Mouse (Mus musculus) kidney, embryonic 15.5 days (tissue): ENCODE measurements around the gene Ccdc148. TPM values are rescaled to one million over a fixed set of nuclear protein-coding genes. Genes with fewer than 3 reads are reported as not detected.

ENCODE experiments used
- ATAC-seq: fragments of 200-750 bp; cut with Nextera tagmentation; replicated peaks from 2 replicates; pipeline ENCODE4 v1.8.0; 2017; ENCODE audit warnings: moderate TSS enrichment; ENCODE audit not compliant: low FRiP score
- H3K27ac ChIP-seq: fragments of 300-500 bp; sonication (generic); 2 replicates; pipeline ENCODE4 v1.5.1; 2015; ENCODE audit warnings: mild to moderate bottlenecking, inconsistent platforms
- H3K27me3 ChIP-seq: fragments of 300-500 bp; sonication (generic); 2 replicates; pipeline ENCODE4 v1.6.1; 2015; ENCODE audit warnings: inconsistent platforms
- H3K36me3 ChIP-seq: fragments of 300-500 bp; sonication (generic); 2 replicates; pipeline ENCODE4 v1.6.1; 2015; ENCODE audit warnings: inconsistent platforms
- H3K4me1 ChIP-seq: fragments of 300-500 bp; sonication (generic); 2 replicates; pipeline ENCODE4 v1.6.1; 2015; ENCODE audit warnings: inconsistent platforms
- H3K4me2 ChIP-seq: fragments of 300-500 bp; sonication (generic); 2 replicates; pipeline ENCODE4 v1.6.1; 2015; ENCODE audit warnings: moderate library complexity, mild to moderate bottlenecking, inconsistent platforms
- H3K4me3 ChIP-seq: fragments of 300-500 bp; sonication (generic); replicated peaks from 2 replicates; pipeline ENCODE4 v1.5.1; 2015; ENCODE audit warnings: mild to moderate bottlenecking, inconsistent platforms
- H3K9ac ChIP-seq: fragments of 300-500 bp; sonication (generic); 2 replicates; pipeline ENCODE4 v1.6.1; 2015; ENCODE audit warnings: mild to moderate bottlenecking, inconsistent platforms
- H3K9me3 ChIP-seq: fragments of 300-500 bp; sonication (generic); replicated peaks from 2 replicates; pipeline ENCODE4 v1.6.1; 2016; ENCODE audit warnings: inconsistent platforms
- WGBS: fragments of 180-500 bp; shearing (Covaris S2); methylation state at CpG from one replicate; pipeline ENCODE4 v1.1.7; 2015; ENCODE audit warnings: mixed read lengths; 5-methylcytosine and 5-hydroxymethylcytosine counted together
- polyA plus RNA-seq: library from polyadenylated mRNA; unstranded; fragments of >200 nt; fragmentation: Nextera tagmentation; extraction: Ambion mirVana; gene quantifications from 2 replicates; pipeline ENCODE4 v1.2.1, GENCODE M21; 2015

The Ccdc148 gene
- polyA plus RNA-seq, 1 experiment from 2014 or later, result 1.5 TPM

GRCm38 (mm10) chr2:59191466-59191865, 31.0 kb upstream of the Ccdc148 start:
- WGBS, result 82% methylated on average over 8 of the region's 8 CpGs

DNA sequence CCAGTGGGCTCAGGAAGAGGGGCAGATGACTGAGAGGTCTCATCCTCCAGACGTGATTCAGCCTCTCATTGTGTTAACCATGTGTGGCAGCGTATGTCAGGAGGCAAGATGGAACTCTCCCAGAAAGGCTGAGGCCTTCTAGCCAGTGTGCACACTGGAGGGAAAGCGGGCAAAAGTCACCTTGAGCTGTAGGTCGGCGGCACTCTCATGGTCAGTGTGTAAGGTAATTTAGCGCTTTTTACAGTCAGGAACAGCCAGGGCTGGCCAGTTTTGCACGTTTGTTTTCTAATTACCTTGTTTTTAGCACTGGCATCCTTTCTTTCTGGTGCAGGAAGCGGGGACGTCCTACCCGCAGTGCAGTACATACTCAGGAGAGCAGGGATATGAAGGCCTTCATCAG, 29.7 kb upstream of the Ccdc148 start:
- Histone ChIP-seq H3K9me3 (no peaks in the 10 kb centered on the region), H3K27me3 (no peaks in the 10 kb centered on the region), H3K4me3 (no peak overlapping the region), H3K9ac (no peak overlapping the region), H3K4me2 (no peak overlapping the region), H3K4me1 (peaks cover 11% of the 10 kb centered on the region), H3K36me3 (peaks cover 15% of the 10 kb centered on the region), H3K27ac (peak overlapping the region; percentile 39; the same call in 1 of the 2 replicates)
- WGBS, result 80% methylated on average over 10 of the region's 10 CpGs
- ATAC-seq, result no peak

More at GRCm38 (mm10) chr2:59191466-59191865, 31.0 kb upstream of the Ccdc148 start:
- Histone ChIP-seq H3K36me3 (peaks cover 15% of the 10 kb centered on the region), H3K9ac (no peak overlapping the region), H3K9me3 (no peaks in the 10 kb centered on the region), H3K4me3 (no peak overlapping the region), H3K27ac (no peak overlapping the region), H3K4me2 (no peak overlapping the region), H3K27me3 (no peaks in the 10 kb centered on the region), H3K4me1 (peaks cover 11% of the 10 kb centered on the region)
- no peak for ATAC-seq

DNA sequence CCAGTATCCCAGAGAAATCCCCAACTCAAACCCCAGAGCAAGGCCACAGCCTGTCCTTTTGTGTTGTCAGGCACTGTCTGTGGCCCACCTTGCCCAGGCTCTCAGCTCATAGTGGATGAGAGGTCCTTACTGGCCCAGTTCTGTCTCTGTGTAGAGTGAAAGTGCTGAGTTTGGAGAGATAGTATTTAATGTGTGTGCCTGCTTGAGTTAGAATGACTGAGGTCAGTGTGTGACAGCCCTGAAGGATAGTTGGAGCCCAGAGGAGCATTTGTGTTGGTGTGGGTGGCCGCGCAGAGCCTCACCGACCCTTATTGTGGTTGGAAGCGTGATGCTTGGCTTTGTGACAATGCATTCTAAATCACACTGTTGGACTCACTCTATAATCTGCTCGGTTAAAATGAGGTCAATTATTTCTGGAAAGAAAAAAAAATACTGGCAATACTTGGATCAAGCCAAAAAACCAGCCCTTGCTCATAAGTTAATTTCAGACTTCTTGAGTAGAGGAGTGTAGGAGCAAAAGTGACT, 29.2 kb upstream of the Ccdc148 start:
- Histone ChIP-seq H3K27me3 (no peaks in the 10 kb centered on the region), H3K27ac (peak overlapping the region; percentile 39), H3K9ac (no peak overlapping the region), H3K4me2 (no peak overlapping the region), H3K9me3 (no peaks in the 10 kb centered on the region), H3K4me3 (no peak overlapping the region), H3K36me3 (peaks cover 15% of the 10 kb centered on the region), H3K4me1 (peaks cover 11% of the 10 kb centered on the region)
- ATAC-seq, result no peak
- 46% methylated on average over 5 of the region's 5 CpGs for WGBS

DNA sequence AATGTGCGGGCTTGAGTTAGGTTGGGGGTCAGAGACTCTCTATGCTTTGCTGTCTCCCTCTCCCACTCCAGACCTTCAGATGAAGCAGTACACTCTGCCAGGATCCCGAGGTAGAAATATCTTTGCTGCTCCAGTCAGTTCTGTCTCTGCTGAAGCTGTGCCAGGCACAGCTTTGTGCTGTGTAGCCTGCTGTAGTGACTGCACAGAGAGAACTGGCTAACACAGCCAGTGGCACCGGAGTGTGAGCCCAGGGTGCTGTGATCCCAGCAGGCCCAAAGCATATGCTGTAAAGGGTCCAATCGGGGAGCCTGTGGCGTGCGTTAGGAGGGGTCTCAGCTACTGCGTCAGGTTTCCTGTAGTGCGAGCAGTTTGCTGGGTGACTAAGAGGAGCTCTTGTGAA, 27.8 kb upstream of the Ccdc148 start:
- Histone ChIP-seq H3K27ac (no peak overlapping the region), H3K4me3 (no peak overlapping the region), H3K9ac (no peak overlapping the region), H3K9me3 (no peaks in the 10 kb centered on the region), H3K36me3 (peaks cover 15% of the 10 kb centered on the region), H3K4me2 (no peak overlapping the region), H3K4me1 (peaks cover 11% of the 10 kb centered on the region), H3K27me3 (no peaks in the 10 kb centered on the region)
- ATAC-seq, result no peak
- 92% methylated on average over 8 of the region's 8 CpGs for WGBS

- no peak overlapping the region for H3K4me2 ChIP-seq
- H3K4me1 ChIP-seq, result peaks cover 11% of the 10 kb centered on the region
- no peak overlapping the region for H3K27ac ChIP-seq
- no peak for ATAC-seq
- no peak overlapping the region for H3K9ac ChIP-seq
- H3K9me3 ChIP-seq, result no peaks in the 10 kb centered on the region
- H3K36me3 ChIP-seq, result peaks cover 15% of the 10 kb centered on the region
- WGBS, result 95% methylated on average over 6 of the region's 6 CpGs
- no peak overlapping the region for H3K4me3 ChIP-seq
- H3K27me3 ChIP-seq, result no peaks in the 10 kb centered on the region
Measured at GRCm38 (mm10) chr2:59186966-59187365, 26.5 kb upstream of the Ccdc148 start.

DNA sequence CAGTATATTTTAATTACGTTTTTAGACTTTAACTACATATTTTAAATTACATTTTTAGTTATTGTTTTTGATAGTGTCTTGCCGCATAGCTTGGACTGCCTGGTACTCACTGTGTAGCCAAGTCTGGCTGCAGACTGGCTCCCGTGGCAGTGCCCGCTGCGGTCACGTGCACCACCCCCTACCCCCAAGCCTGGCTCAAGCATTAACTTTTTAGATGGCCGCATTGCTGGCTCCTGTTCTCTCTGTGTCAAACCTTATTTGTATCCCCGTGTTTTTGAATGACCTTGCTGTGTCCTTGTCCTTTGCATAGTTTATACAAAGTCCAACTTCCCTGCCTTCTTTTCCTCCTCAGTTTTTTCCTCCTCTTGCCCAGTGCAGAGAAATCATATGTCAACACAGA, 25.6 kb upstream of the Ccdc148 start:
- Histone ChIP-seq H3K27me3 (no peaks in the 10 kb centered on the region), H3K4me2 (no peak overlapping the region), H3K4me1 (peaks cover 11% of the 10 kb centered on the region), H3K9ac (no peak overlapping the region), H3K9me3 (no peaks in the 10 kb centered on the region), H3K27ac (no peak overlapping the region), H3K4me3 (no peak overlapping the region), H3K36me3 (peaks cover 15% of the 10 kb centered on the region)
- ATAC-seq, result no peak
- WGBS, result 89% methylated on average over 8 of the region's 8 CpGs

- Histone ChIP-seq H3K9me3 (no peaks in the 10 kb centered on the region), H3K9ac (no peak overlapping the region), H3K36me3 (peaks cover 15% of the 10 kb centered on the region), H3K4me1 (peaks cover 10% of the 10 kb centered on the region), H3K27me3 (no peaks in the 10 kb centered on the region), H3K4me2 (no peak overlapping the region), H3K4me3 (no peak overlapping the region), H3K27ac (no peak overlapping the region)
- ATAC-seq, result 0 out of 2 replicates have a peak, but pooled peaks have one; percentile 36
- WGBS, result 74% methylated on average over 11 of the region's 11 CpGs
Measured at GRCm38 (mm10) chr2:59184107-59185064, 23.9 kb upstream of the Ccdc148 start.

- H3K4me1 ChIP-seq, result peaks cover 16% of the 10 kb centered on the region
- WGBS, result 72% methylated on average over 4 of the region's 4 CpGs
- H3K27ac ChIP-seq, result no peak overlapping the region
- no peaks in the 10 kb centered on the region for H3K27me3 ChIP-seq
- peaks cover 15% of the 10 kb centered on the region for H3K36me3 ChIP-seq
- no peak overlapping the region for H3K9ac ChIP-seq
- ATAC-seq, result no peak
- H3K4me3 ChIP-seq, result no peak overlapping the region
- H3K9me3 ChIP-seq, result no peaks in the 10 kb centered on the region
- no peak overlapping the region for H3K4me2 ChIP-seq
Measured at GRCm38 (mm10) chr2:59183541-59183940, 23.1 kb upstream of the Ccdc148 start.

DNA sequence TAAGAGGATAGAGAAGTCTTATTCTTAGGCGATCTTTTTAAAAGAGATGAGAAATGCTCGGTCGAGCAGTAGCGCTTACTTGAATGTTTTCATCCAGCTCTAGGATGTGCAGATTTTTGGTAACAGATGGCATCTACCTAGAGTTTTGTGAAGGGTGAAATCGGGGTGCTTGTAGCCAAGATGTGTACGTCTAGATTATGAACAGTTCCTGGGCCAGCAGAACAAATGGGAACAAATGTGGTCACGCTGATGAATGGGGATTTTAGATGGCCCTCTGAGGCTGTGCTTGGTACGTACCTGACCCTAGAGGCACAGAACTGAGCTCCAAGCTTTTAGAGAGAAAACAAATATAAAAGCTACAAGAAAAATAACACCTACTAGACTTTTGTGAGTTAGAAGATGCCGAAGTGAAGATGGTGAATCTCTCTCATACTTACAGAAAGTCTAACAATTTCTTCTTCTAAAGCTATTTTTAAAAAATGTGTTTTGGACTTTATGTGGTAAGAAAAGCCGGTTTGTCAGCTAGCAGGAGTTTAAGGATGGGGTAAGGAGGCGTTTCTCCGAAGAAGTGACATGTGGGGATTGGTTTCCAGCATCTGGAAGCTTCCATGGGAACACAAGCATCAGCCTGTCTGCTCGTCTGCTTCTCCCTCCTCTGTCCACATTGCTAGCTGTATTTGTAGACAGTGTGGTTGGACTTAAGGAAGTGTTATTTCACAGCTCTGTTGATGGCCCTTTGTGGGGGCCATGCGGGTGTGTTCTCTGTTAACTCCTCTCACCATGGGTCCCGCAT, 21.0 kb upstream of the Ccdc148 start:
- WGBS, result 84% methylated on average over 15 of the region's 15 CpGs
- Histone ChIP-seq H3K4me2 (no peak overlapping the region), H3K27ac (no peak overlapping the region), H3K27me3 (no peaks in the 10 kb centered on the region), H3K36me3 (no peaks in the 10 kb centered on the region), H3K4me1 (peaks cover 28% of the 10 kb centered on the region), H3K9me3 (no peaks in the 10 kb centered on the region), H3K4me3 (no peak overlapping the region), H3K9ac (no peak overlapping the region)
- no peak for ATAC-seq

GRCm38 (mm10) chr2:59179487-59179886, 19.0 kb upstream of the Ccdc148 start:
- 57% methylated on average over 5 of the region's 5 CpGs for WGBS
- no peak overlapping the region for H3K4me3 ChIP-seq
- peak overlapping the region; percentile 23; the same call in 1 of the 2 replicates for H3K27ac ChIP-seq
- no peaks in the 10 kb centered on the region for H3K9me3 ChIP-seq
- H3K4me1 ChIP-seq, result peaks cover 37% of the 10 kb centered on the region
- H3K36me3 ChIP-seq, result no peaks in the 10 kb centered on the region
- no peaks in the 10 kb centered on the region for H3K27me3 ChIP-seq
- no peak overlapping the region for H3K9ac ChIP-seq
- ATAC-seq, result 0 out of 2 replicates have a peak, but pooled peaks have one; percentile 1
- H3K4me2 ChIP-seq, result no peak overlapping the region

DNA sequence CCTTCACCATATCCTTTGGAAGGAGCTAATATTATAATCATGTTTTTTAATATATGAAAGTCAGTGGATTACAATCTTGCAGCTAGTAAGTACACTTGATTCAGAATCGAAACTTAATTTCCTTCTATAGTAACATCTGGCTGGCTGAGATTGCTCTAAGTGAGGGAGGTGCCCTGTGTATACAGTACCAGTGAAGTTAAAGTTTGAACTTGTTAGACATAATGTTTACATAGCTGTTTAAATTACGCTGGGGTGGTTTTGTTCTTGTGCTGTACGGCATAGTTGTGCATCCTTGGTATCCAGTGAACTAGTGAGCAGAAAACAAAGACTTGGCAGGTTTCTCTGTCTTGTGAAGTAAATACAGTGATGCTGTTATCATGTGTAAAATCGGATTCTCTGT, 18.5 kb upstream of the Ccdc148 start:
- 45% methylated on average over 4 of the region's 4 CpGs for WGBS
- peak; percentile 55; the same call in 1 of the 2 replicates for ATAC-seq
- no peaks in the 10 kb centered on the region for H3K36me3 ChIP-seq

GRCm38 (mm10) chr2:59178191-59178590, 17.7 kb upstream of the Ccdc148 start:
- Histone ChIP-seq H3K9me3 (no peaks in the 10 kb centered on the region), H3K4me2 (no peak overlapping the region), H3K4me1 (peaks cover 40% of the 10 kb centered on the region), H3K27ac (no peak overlapping the region), H3K9ac (no peak overlapping the region), H3K27me3 (no peaks in the 10 kb centered on the region), H3K36me3 (no peaks in the 10 kb centered on the region), H3K4me3 (no peak overlapping the region)
- ATAC-seq, result no peak
- 92% methylated on average over 8 of the region's 8 CpGs for WGBS

More for the DNA sequence above, 18.5 kb upstream of the Ccdc148 start:
- Histone ChIP-seq H3K9me3 (no peaks in the 10 kb centered on the region), H3K27me3 (no peaks in the 10 kb centered on the region), H3K27ac (peak overlapping the region; percentile 23; the same call in 1 of the 2 replicates), H3K4me1 (peaks cover 37% of the 10 kb centered on the region), H3K9ac (no peak overlapping the region), H3K4me2 (no peak overlapping the region), H3K4me3 (no peak overlapping the region)
